Mouse (Mus musculus) myocyte (in vitro differentiated cells): ENCODE data around the gene Mxd4. TPM values are rescaled to one million over a fixed set of nuclear protein-coding genes. Genes with fewer than 3 reads are reported as not detected.

Source experiments
- H3K27me3 ChIP-seq: one replicate; pipeline ENCODE4 v1.6.1; 2011; ENCODE audit not compliant: control insufficient read depth, insufficient read depth, insufficient read length
- H3K36me3 ChIP-seq: one replicate; pipeline ENCODE4 v1.6.1; 2011; ENCODE audit not compliant: control insufficient read depth, insufficient read depth
- H3K4me2 ChIP-seq: one replicate; pipeline ENCODE4 v1.6.1; 2011; ENCODE audit warnings: low read depth, control low read depth
- H3K4me3 ChIP-seq: one replicate; pipeline ENCODE4 v1.5.1; 2011; ENCODE audit warnings: mild to moderate bottlenecking, control low read depth, moderate library complexity
- H3K79me2 ChIP-seq: one replicate; pipeline ENCODE4 v1.6.1; 2011; ENCODE audit not compliant: control insufficient read depth, insufficient read depth
- H3ac ChIP-seq: one replicate; pipeline ENCODE4 v1.6.1; 2011; ENCODE audit not compliant: control insufficient read depth, insufficient read length
- CEBPB ChIP-seq: IDR thresholded peaks from 2 replicates; pipeline ENCODE4 v1.6.1; 2011; ENCODE audit warnings: mild to moderate bottlenecking, moderate library complexity; ENCODE audit not compliant: poor library complexity, insufficient read depth, severe bottlenecking
- E2F4 ChIP-seq: IDR thresholded peaks from one replicate; pipeline ENCODE4 v1.6.1; 2011; ENCODE audit warnings: mild to moderate bottlenecking, control low read depth, moderate library complexity; ENCODE audit not compliant: insufficient read depth
- MAX ChIP-seq: IDR thresholded peaks from one replicate; pipeline ENCODE4 v1.6.1; 2011; ENCODE audit warnings: low read depth, mild to moderate bottlenecking, control low read depth
- MYOD1 ChIP-seq, 3 experiments: IDR thresholded peaks; one replicate each; pipeline ENCODE4 v1.6.1; 2011; ENCODE audit warnings: control low read depth in 2 of 3, low read depth in 2 of 3, mild to moderate bottlenecking in 2 of 3, moderate library complexity in 1 of 3; ENCODE audit not compliant: insufficient read length in 2 of 3, control insufficient read depth in 1 of 3
- MYOG ChIP-seq, 3 experiments: IDR thresholded peaks; one replicate each; pipeline ENCODE4 v1.6.1; 2011; ENCODE audit warnings: control low read depth in 2 of 3, low read depth in 2 of 3, mild to moderate bottlenecking in 2 of 3; ENCODE audit not compliant: insufficient read length in 2 of 3, control insufficient read depth in 1 of 3, insufficient read depth in 1 of 3
- POLR2A ChIP-seq: IDR thresholded peaks from one replicate; pipeline ENCODE4 v1.6.1; 2011; ENCODE audit warnings: low read depth, mild to moderate bottlenecking, control low read depth, moderate library complexity; ENCODE audit not compliant: insufficient read length
- POLR2AphosphoS2 ChIP-seq: IDR thresholded peaks from one replicate; pipeline ENCODE4 v1.6.1; 2011; ENCODE audit warnings: low read depth, control low read depth; ENCODE audit not compliant: insufficient read length
- REST ChIP-seq: IDR thresholded peaks from one replicate; pipeline ENCODE4 v1.6.1; 2011; ENCODE audit warnings: mild to moderate bottlenecking, control low read depth, moderate library complexity; ENCODE audit not compliant: insufficient read depth, insufficient read length
- SRF ChIP-seq: IDR thresholded peaks from one replicate; pipeline ENCODE4 v1.6.1; 2011; ENCODE audit warnings: low read depth; ENCODE audit not compliant: control insufficient read depth, insufficient read length
- TCF12 ChIP-seq: IDR thresholded peaks from one replicate; pipeline ENCODE4 v1.6.1; 2011; ENCODE audit warnings: mild to moderate bottlenecking, control low read depth; ENCODE audit not compliant: poor library complexity, insufficient read depth, severe bottlenecking
- TCF3 ChIP-seq: IDR thresholded peaks from one replicate; pipeline ENCODE4 v1.6.1; 2011; ENCODE audit warnings: low read depth, control low read depth; ENCODE audit not compliant: insufficient read length
- USF1 ChIP-seq: IDR thresholded peaks from one replicate; pipeline ENCODE4 v1.6.1; 2011; ENCODE audit warnings: low read depth, mild to moderate bottlenecking, control low read depth, moderate library complexity
- polyA plus RNA-seq: library from polyadenylated mRNA; unstranded; fragments of >200 nt; fragmentation: generic; extraction: Trizol; gene quantifications from one replicate; pipeline ENCODE4 v1.2.1, GENCODE M21; 2012; ENCODE audit warnings: missing spikeins

Mxd4 gene
- polyA plus RNA-seq, 1 experiment, result 26.4 TPM

- Histone ChIP-seq H3K4me3 (peak within 1 kb of the TSS; percentile 37), H3ac (no peak within 1 kb of the TSS), H3K27me3 (no peaks in the 10 kb centered on the region), H3K36me3 (peaks cover 4% of the 10 kb centered on the region), H3K4me2 (peak within 1 kb of the TSS; percentile 97), H3K79me2 (peaks cover 38% of the 10 kb centered on the region)
- TF ChIP-seq TCF3 (no peak), POLR2AphosphoS2 (peak; percentile 80), POLR2A (peak; percentile 84), E2F4 (peak; percentile 93), MYOD1 (IDR thresholded peaks at IDR 0.05; ENCODE audit: control insufficient read depth in 1 of 3, insufficient read length in 2 of 3, low read depth in 2 of 3) (no peak), MYOG (IDR thresholded peaks at IDR 0.05; ENCODE audit: control insufficient read depth in 1 of 3, insufficient read depth in 1 of 3, insufficient read length in 2 of 3, low read depth in 2 of 3) (no peak)
Measured at GRCm38 (mm10) chr5:34168950-34169891, 18.3 kb downstream of the Mxd4 start, which contains the start of the genes Poln and Haus3. Gene Poln (minus strand): TSS chr5:34169448. Gene Haus3 (minus strand): TSS chr5:34169527.

- no peak for TF ChIP-seq E2F4
- no peak for TF ChIP-seq MYOD1 (IDR thresholded peaks at IDR 0.05; ENCODE audit: control insufficient read depth in 1 of 3, insufficient read length in 2 of 3, low read depth in 2 of 3)
- no peak for TF ChIP-seq POLR2AphosphoS2
- no peak for TF ChIP-seq MAX
- TF ChIP-seq USF1, result no peak
- TF ChIP-seq REST, result no peak
- no peak for TF ChIP-seq CEBPB
- no peak for TF ChIP-seq TCF3
- no peak for TF ChIP-seq MYOG (IDR thresholded peaks at IDR 0.05; ENCODE audit: control insufficient read depth in 1 of 3, insufficient read depth in 1 of 3, insufficient read length in 2 of 3, low read depth in 2 of 3)
- Histone ChIP-seq H3K27me3 (no peaks in the 10 kb centered on the region), H3ac (no peak overlapping the region), H3K36me3 (peaks cover 4% of the 10 kb centered on the region), H3K4me3 (peak overlapping the region; percentile 37), H3K79me2 (peaks cover 38% of the 10 kb centered on the region), H3K4me2 (peak overlapping the region; percentile 71)
Measured at GRCm38 (mm10) chr5:34167857-34168256, 19.7 kb downstream of the Mxd4 start.

- H3K4me3 ChIP-seq, result no peak overlapping the region
- no peak overlapping the region for H3K4me2 ChIP-seq
- TF ChIP-seq POLR2AphosphoS2 (no peak), E2F4 (no peak), CEBPB (no peak), MYOD1 (IDR thresholded peaks at IDR 0.05; ENCODE audit: control insufficient read depth in 1 of 3, insufficient read length in 2 of 3, low read depth in 2 of 3) (no peak), POLR2A (no peak), TCF12 (no peak), USF1 (no peak), MAX (no peak), REST (no peak), MYOG (IDR thresholded peaks at IDR 0.05; ENCODE audit: control insufficient read depth in 1 of 3, insufficient read depth in 1 of 3, insufficient read length in 2 of 3, low read depth in 2 of 3) (no peak), TCF3 (no peak)
- no peak overlapping the region for H3ac ChIP-seq
- peaks cover 4% of the 10 kb centered on the region for H3K36me3 ChIP-seq
- no peaks in the 10 kb centered on the region for H3K27me3 ChIP-seq
- H3K79me2 ChIP-seq, result peaks cover 45% of the 10 kb centered on the region
Measured at GRCm38 (mm10) chr5:34165793-34166192, 21.7 kb downstream of the Mxd4 start.

DNA sequence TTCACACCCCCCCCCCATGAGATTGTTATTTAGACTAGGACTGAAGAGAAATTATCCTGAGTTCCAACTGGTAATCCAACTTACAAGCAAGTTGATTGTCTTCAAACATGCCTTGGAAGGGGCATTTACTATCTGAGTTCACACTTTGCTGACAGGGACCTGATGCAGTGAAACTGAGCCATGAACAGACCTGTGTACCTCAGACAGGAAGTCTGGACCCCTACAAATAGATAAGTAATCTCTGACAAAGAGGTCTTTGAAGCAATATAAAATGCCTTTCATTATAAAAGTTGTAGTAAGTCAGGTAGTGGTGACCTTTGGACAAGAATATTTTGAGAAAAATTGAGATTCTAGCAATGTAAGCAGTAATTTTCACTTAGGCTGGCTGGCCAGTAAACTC is 39.0 kb downstream of the Mxd4 start:
- Histone ChIP-seq H3ac (no peak overlapping the region), H3K36me3 (peaks cover 6% of the 10 kb centered on the region), H3K27me3 (no peaks in the 10 kb centered on the region), H3K4me3 (no peak overlapping the region), H3K4me2 (no peak overlapping the region), H3K79me2 (no peaks in the 10 kb centered on the region)
- TF ChIP-seq CEBPB (no peak), USF1 (no peak), TCF12 (no peak), MAX (no peak), SRF (no peak), TCF3 (no peak), POLR2AphosphoS2 (no peak), MYOG (IDR thresholded peaks at IDR 0.05; ENCODE audit: control insufficient read depth in 1 of 3, insufficient read depth in 1 of 3, insufficient read length in 2 of 3, low read depth in 2 of 3) (no peak), MYOD1 (IDR thresholded peaks at IDR 0.05; ENCODE audit: control insufficient read depth in 1 of 3, insufficient read length in 2 of 3, low read depth in 2 of 3) (no peak), REST (no peak), POLR2A (no peak), E2F4 (no peak)
